Mouse (Mus musculus) liver, adult 2 months (tissue): ENCODE data around the gene Sned1. TPM values are rescaled to one million over a fixed set of nuclear protein-coding genes. Genes with fewer than 3 reads are reported as not detected.

ENCODE experiments used
- DNase-seq: peaks from one replicate; pipeline ENCODE4 v3.0.0-alpha.2; 2011; ENCODE audit warnings: low read depth, low spot score; ENCODE audit errors: extremely low read depth
- H3K27ac ChIP-seq: fragments of 200-500 bp; replicated peaks from 2 replicates; pipeline ENCODE4 v1.5.1; 2012; ENCODE audit warnings: low read depth, mild to moderate bottlenecking, control low read depth, inconsistent platforms, low read length; ENCODE audit not compliant: insufficient read depth
- H3K27me3 ChIP-seq: fragments of 200-500 bp; 2 replicates; pipeline ENCODE4 v1.6.1; 2012; ENCODE audit warnings: mild to moderate bottlenecking, moderate library complexity, low read length, inconsistent platforms; ENCODE audit not compliant: control insufficient read depth, insufficient read depth
- H3K36me3 ChIP-seq: fragments of 200-500 bp; 2 replicates; pipeline ENCODE4 v1.6.1; 2012; ENCODE audit warnings: low read length, inconsistent platforms; ENCODE audit not compliant: control insufficient read depth, insufficient read depth
- H3K4me1 ChIP-seq: fragments of 200-500 bp; 2 replicates; pipeline ENCODE4 v1.6.1; 2011; ENCODE audit warnings: low read length; ENCODE audit not compliant: control insufficient read depth, insufficient read depth
- H3K4me3 ChIP-seq: fragments of 200-500 bp; 2 replicates; pipeline ENCODE4 v1.5.1; 2011; ENCODE audit warnings: low read depth, mild to moderate bottlenecking, control low read depth, low read length, moderate library complexity; ENCODE audit not compliant: insufficient read depth
- H3K79me2 ChIP-seq: fragments of 200-500 bp; 2 replicates; pipeline ENCODE4 v1.6.1; 2012; ENCODE audit warnings: inconsistent platforms, mild to moderate bottlenecking, low read length, moderate library complexity; ENCODE audit not compliant: control insufficient read depth, insufficient read depth
- H3K9ac ChIP-seq: fragments of 200-500 bp; 2 replicates; pipeline ENCODE4 v1.6.1; 2012; ENCODE audit warnings: low read depth, mild to moderate bottlenecking, control low read depth, inconsistent platforms, low read length
- CTCF ChIP-seq: fragments of 200-500 bp; IDR thresholded peaks from 2 replicates; pipeline ENCODE4 v1.5.1; 2011; ENCODE audit warnings: low read depth, low read length, control low read depth
- POLR2A ChIP-seq: fragments of 200-500 bp; IDR thresholded peaks from 2 replicates; pipeline ENCODE4 v1.6.1; 2011; ENCODE audit warnings: low read length, control low read depth; ENCODE audit not compliant: insufficient read depth; ENCODE audit errors: extremely low read depth
- WGBS: fragments of 180-500 bp; shearing (Covaris S2); methylation state at CpG from one replicate; pipeline ENCODE4 v1.1.7; 2018; 5-methylcytosine and 5-hydroxymethylcytosine counted together
- polyA plus RNA-seq: library from polyadenylated mRNA; depleted of rRNA; stranded (reverse); fragments of >200 nt; gene quantifications from 2 replicates; pipeline ENCODE4 v1.2.3, GENCODE M21; 2012
- total RNA-seq: library from RNA; depleted of rRNA; stranded (reverse); fragments of >200 nt; gene quantifications from 2 replicates; pipeline ENCODE4 v1.2.3, GENCODE M21; 2014

Gene Sned1
- total and polyA plus RNA-seq, 2 experiments: 5.3 to 8.4 TPM

- Histone ChIP-seq H3K4me1 (peaks cover 6% of the 10 kb centered on the region), H3K4me3 (no peak overlapping the region), H3K9ac (no peak overlapping the region), H3K27ac (no peak overlapping the region), H3K36me3 (no peaks in the 10 kb centered on the region), H3K79me2 (peaks cover 10% of the 10 kb centered on the region; the same call in 1 of the 2 replicates), H3K27me3 (no peaks in the 10 kb centered on the region)
- WGBS: 98% methylated on average over 10 of the region's 10 CpGs
- DNase-seq: no peak
- TF ChIP-seq CTCF (no peak), POLR2A (no peak)
These were observed 2.0 kb downstream of the Sned1 start for GRCm38 (mm10) chr1:93237676-93238075.

- no peaks in the 10 kb centered on the region for H3K36me3 ChIP-seq
- H3K27me3 ChIP-seq: no peaks in the 10 kb centered on the region
- H3K79me2 ChIP-seq: peaks cover 11% of the 10 kb centered on the region; the same call in 1 of the 2 replicates
- H3K27ac ChIP-seq: no peak overlapping the region
- DNase-seq: no peak
- no peak overlapping the region for H3K9ac ChIP-seq
- no peak overlapping the region for H3K4me3 ChIP-seq
- 79% methylated on average over 4 of the region's 4 CpGs for WGBS
- no peak for TF ChIP-seq POLR2A
- 0 out of 2 replicates have a peak, but pooled peaks have one; percentile 13 for TF ChIP-seq CTCF
- H3K4me1 ChIP-seq: peaks cover 6% of the 10 kb centered on the region
These were observed 2.6 kb downstream of the Sned1 start for GRCm38 (mm10) chr1:93238201-93238600.

GRCm38 (mm10) chr1:93245936-93246335 is 10.3 kb downstream of the Sned1 start:
- Histone ChIP-seq H3K9ac (no peak overlapping the region), H3K27me3 (no peaks in the 10 kb centered on the region), H3K4me1 (no peaks in the 10 kb centered on the region), H3K36me3 (no peaks in the 10 kb centered on the region), H3K4me3 (no peak overlapping the region), H3K27ac (no peak overlapping the region), H3K79me2 (peaks cover 13% of the 10 kb centered on the region; the same call in 1 of the 2 replicates)
- WGBS: 62% methylated on average over 2 of the region's 2 CpGs
- no peak for TF ChIP-seq CTCF
- no peak for TF ChIP-seq POLR2A
- DNase-seq: peak; percentile 18

- Histone ChIP-seq H3K9ac (no peak overlapping the region), H3K79me2 (peaks cover 6% of the 10 kb centered on the region; the same call in 1 of the 2 replicates), H3K27ac (no peak overlapping the region), H3K4me1 (no peaks in the 10 kb centered on the region), H3K4me3 (no peak overlapping the region), H3K36me3 (no peaks in the 10 kb centered on the region), H3K27me3 (no peaks in the 10 kb centered on the region)
- WGBS: 76% methylated on average over 2 of the region's 2 CpGs
- no peak for TF ChIP-seq CTCF
- TF ChIP-seq POLR2A: no peak
- DNase-seq: no peak
These were observed 16.9 kb downstream of the Sned1 start for GRCm38 (mm10) chr1:93252586-93252985.

DNA sequence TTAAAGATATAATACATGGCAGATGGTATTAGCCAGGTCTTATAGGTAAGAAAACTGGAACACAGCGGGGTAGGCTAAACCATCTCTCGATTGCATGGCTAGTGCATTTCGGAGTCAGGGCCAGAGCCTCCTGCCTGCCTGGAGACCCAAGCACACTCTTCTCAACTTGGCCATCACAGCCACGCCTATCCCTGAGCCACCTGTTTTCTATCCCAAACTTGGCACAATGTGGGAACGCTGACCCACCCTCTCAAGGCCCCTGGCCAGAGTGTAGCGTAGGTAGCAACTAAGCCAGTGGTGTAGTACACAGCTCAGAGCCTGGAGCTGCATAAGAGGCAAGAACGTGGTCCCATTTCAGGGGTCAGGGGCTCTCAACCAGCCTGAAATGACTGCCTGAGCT is 20.1 kb downstream of the Sned1 start:
- Histone ChIP-seq H3K27me3 (no peaks in the 10 kb centered on the region), H3K4me1 (no peaks in the 10 kb centered on the region), H3K79me2 (peaks cover 6% of the 10 kb centered on the region; the same call in 1 of the 2 replicates), H3K9ac (no peak overlapping the region), H3K27ac (no peak overlapping the region), H3K4me3 (no peak overlapping the region), H3K36me3 (no peaks in the 10 kb centered on the region)
- no peak for DNase-seq
- TF ChIP-seq CTCF: no peak
- TF ChIP-seq POLR2A: no peak
- WGBS: 92% methylated on average over 7 of the region's 7 CpGs

DNA sequence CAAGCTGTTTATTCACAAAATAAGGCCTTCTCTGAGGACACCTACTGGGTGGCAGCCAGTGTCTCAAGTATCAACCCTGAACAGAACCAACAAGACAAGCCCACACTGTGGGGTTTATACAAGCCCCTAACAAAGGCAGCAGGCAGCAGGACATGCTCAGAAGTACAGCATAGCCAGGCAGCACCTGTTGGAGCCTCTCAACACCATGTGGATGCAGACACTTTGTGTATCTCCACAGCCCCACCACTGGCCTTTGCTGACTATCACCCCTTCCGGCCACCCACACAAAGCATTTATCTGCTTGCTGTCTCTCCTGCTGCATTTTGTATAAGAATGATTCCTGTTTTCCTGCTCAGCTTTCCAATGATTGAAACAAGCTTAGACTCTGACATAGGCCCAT is 21.9 kb downstream of the Sned1 start:
- H3K9ac ChIP-seq: no peak overlapping the region
- no peaks in the 10 kb centered on the region for H3K36me3 ChIP-seq
- no peak for DNase-seq
- H3K79me2 ChIP-seq: no peaks in the 10 kb centered on the region
- H3K27me3 ChIP-seq: no peaks in the 10 kb centered on the region
- no peak overlapping the region for H3K27ac ChIP-seq
- H3K4me3 ChIP-seq: no peak overlapping the region
- no peaks in the 10 kb centered on the region for H3K4me1 ChIP-seq
- WGBS: 92% methylated on average over 1 of the region's 1 CpGs
- TF ChIP-seq CTCF (no peak), POLR2A (no peak)
